Mouse (Mus musculus) cerebellum, postnatal 4 days (tissue): ENCODE results near the gene Ndufv1.

Source experiments
- DNase-seq, 2 experiments: peaks; one replicate each; pipeline ENCODE4 v3.0.0; 2022; ENCODE audit warnings: low spot score in 2 of 2, mixed read lengths in 1 of 2

The Ndufv1 gene

GRCm38 (mm10) chr19:4001752-4002151, 10.9 kb downstream of the Ndufv1 start:
- DNase-seq, result no peak

GRCm38 (mm10) chr19:4000949-4001525, 11.6 kb downstream of the Ndufv1 start:
- DNase-seq, result no peak

DNA sequence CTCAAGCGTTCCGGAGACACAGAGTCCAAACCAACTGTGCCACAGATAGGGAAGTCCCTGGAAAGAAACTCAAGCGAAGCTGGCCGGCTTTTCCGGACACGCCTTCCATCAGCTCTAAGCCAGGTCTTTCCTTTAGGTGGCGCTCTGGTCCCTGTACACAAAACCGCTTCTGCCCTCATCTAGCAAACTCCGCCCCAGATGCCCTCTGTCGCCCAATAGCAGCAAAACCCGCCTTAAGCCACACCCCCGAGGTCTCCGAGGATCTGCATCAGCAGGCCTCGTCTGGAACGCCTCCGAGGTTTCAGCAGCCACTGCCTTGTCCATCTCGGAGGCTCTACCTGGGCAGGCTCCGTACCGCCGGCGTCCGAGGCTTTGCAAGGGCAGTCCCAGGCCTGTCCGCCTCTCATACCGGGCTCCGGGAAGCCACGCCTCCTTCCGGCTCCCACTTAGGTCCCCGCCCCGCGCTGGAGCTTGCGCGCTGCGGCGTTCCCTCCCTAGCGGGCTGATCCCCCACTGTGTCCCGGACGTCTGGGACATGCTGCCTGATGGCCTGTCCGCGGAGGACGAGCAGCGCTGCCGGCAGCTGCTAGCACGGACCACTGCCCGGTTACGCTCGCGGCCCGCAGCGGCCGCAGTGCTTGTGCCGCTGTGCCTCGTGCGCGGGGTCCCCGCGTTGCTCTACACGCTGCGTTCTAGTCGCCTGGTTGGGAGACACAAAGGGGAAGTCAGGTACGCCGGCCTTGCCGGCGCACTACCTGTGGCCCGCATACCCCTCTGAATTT, 12.3 kb downstream of the Ndufv1 start, which contains the start of the genes Nudt8 and Gm49405:
Gene Nudt8 (plus strand): TSS at position 462 of the 782 bp plus-strand sequence.
Gene Gm49405 (plus strand): TSS at position 508 of the 782 bp plus-strand sequence.
- peak; percentile 82 to 91 for DNase-seq

- no peak for DNase-seq
Observed at GRCm38 (mm10) chr19:3999121-3999730, 13.4 kb downstream of the Ndufv1 start.

- DNase-seq, result no peak
Observed at GRCm38 (mm10) chr19:3998335-3998734, 14.3 kb downstream of the Ndufv1 start.

GRCm38 (mm10) chr19:3997231-3997630, 15.4 kb downstream of the Ndufv1 start:
- DNase-seq, result no peak

- no peak for DNase-seq
Observed at GRCm38 (mm10) chr19:3996747-3997146, 15.9 kb downstream of the Ndufv1 start.

DNA sequence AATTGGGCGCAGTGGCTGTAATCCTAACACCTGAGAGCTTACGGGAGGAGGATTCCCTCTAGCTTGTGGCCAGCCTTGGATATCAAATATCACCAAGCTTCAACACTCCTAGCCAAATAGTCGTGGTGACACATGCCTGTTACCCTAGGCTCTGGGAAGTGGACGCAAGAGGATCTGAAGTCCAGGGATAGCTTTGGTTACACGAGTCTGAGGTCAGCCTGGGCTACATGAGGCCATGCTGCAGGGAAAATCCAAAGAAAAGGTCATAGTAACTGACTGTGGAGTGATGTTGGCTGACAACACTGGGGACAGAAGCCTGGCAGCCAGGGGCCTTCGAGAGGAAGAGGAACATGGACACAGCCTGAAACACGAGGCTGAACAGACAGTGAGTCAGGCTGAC, 16.5 kb downstream of the Ndufv1 start:
- no peak for DNase-seq

DNA sequence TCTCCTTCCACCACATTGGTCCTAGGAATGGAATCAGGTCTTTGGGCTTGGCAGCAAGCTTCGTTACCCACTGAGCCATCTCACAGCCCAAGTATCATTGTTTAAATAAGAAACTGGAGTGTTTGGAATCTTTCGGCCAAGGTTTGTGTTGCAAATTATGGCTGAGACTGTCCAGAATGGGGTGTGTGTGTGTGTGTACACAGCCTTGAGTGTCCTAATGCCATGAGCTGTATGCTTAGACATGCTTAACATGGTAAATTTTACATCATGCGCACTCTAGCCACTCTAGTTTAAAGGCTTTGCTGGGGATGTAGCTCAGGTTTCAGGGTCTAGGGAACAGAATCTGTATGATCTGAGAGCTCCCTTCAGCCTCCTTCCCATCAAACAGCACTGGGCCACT, 17.1 kb downstream of the Ndufv1 start:
- DNase-seq, result no peak

DNA sequence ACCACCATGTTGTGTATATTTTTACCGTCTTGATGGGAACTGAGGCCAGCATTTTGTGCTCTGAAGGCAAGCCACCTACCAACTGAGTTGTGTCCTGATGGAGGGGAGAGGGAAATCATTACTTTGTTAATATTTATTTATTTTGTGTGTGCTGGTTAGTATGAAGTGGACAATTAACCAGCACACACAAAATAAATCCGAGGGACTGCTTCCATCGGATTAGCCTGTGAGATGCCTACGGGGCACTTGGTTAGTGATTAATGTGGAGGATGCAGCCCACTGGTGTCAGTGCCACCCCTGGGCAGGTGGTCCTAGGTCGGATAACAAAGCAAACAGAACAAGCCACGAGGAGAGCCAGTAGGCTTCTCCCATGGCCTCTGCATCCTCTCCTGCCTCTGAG, 17.7 kb downstream of the Ndufv1 start:
- DNase-seq, result no peak

DNA sequence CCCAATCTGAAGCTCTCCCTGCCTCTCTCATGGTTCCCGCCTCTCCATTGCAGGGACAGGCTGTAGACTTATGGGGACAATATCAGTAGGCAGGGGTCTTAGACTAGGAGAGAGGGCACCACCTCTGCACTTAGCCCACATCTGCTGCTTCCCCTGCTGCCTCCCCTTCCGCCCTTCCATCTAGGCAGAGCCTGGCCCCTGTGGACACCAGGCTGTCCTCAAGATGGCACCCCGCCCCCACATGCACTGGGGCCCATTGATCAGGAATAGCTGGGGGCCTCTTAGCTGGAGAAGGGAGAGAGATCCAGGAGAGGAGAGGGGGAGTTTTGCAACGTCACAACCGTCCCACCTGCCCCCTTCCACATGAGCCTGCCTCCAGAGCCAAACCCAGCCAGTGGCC, 20.2 kb downstream of the Ndufv1 start, which contains the start of gene Tbx10:
Gene Tbx10 (plus strand): TSS at position 337 of the 400 bp plus-strand sequence.
- DNase-seq, result no peak

GRCm38 (mm10) chr19:3991966-3992365, 20.6 kb downstream of the Ndufv1 start:
- DNase-seq, result no peak

DNA sequence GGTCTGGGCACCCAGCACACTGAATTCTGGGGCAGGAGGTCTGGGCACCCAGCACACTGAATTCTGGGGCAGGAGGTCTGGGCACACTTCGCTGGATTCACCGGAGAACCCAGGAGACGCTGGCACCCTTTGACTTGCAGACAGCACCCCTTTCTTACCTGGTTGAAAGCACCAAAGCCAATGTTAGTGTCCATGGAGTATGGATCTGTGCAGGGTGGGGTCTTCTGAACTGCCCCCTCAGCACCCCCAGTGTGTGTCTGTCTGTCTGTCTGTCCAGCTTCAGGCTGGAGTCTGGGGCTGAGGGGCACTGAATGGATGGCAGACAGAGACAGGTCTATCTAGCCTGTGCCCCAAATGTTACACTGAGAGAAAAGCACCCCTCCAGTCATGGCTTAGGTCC, 21.0 kb downstream of the Ndufv1 start:
- no peak for DNase-seq

DNA sequence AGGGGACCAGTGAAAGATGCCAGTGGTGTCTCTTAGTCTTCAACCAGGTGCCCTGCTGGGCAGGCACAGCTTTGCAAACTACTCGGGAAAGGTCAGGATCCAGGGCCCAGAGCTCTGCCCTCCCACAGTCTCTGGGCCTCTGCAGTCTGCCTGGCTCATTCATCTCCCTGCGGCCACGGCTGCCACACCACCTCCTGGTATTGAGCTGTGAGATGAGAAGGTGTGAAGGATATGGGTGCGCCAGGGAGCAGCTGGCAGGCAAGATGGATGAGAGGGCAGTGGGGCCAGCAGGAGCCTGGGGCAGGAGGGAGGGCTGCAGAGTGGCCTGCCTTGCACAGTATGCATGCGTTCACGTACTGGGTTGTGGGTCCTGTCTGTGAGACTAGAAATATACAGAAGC, 21.8 kb downstream of the Ndufv1 start:
- DNase-seq, result no peak

DNA sequence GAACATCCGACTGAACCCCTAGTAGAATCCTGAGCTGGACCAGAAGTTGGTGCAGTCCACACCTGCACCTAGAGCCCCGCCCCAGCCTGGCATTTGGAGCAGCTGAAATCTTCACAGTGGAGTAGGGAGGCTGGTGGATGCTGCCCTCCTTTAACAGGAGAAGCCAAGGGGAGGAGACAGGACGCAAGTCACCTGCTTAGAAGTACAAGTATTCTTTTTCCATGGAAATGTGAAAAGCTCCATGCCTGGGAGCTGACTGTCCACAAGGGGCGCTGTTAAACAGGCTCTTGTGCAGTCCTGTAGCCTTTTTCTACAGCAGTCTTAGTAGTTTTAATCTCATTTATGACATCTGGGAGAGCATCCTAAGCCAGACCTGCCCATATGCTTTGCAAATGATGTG, 23.9 kb downstream of the Ndufv1 start:
- no peak for DNase-seq

GRCm38 (mm10) chr19:3988066-3988465, 24.5 kb downstream of the Ndufv1 start:
- DNase-seq, result no peak

- DNase-seq, result peak in 1 of 2 experiments; percentile 32
Observed at GRCm38 (mm10) chr19:3986334-3986733, 26.3 kb downstream of the Ndufv1 start, which contains the start of gene Acy3. TSS of gene Acy3 (plus strand) at chr19:3986570.

DNA sequence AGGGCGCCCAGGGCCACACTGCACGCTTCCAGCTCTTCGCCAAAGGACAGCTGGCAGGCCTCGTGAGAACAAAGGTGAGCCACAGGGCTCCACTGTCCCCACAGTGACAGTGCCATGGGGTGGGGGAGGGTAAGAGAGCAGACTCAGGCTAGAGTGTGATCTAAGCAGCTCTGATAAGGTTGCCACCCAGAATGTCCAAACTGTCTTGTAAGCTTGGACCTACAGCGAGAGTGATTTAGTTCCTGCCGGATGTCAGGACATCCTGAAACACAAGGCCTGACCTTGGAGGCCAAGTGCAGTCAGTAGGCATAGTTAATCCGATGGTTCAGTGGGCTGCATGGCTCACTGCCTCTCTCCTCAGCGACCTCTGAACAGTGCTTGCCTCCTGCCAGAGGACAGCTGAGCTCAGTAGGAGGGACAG, 27.3 kb downstream of the Ndufv1 start:
- no peak for DNase-seq

DNA sequence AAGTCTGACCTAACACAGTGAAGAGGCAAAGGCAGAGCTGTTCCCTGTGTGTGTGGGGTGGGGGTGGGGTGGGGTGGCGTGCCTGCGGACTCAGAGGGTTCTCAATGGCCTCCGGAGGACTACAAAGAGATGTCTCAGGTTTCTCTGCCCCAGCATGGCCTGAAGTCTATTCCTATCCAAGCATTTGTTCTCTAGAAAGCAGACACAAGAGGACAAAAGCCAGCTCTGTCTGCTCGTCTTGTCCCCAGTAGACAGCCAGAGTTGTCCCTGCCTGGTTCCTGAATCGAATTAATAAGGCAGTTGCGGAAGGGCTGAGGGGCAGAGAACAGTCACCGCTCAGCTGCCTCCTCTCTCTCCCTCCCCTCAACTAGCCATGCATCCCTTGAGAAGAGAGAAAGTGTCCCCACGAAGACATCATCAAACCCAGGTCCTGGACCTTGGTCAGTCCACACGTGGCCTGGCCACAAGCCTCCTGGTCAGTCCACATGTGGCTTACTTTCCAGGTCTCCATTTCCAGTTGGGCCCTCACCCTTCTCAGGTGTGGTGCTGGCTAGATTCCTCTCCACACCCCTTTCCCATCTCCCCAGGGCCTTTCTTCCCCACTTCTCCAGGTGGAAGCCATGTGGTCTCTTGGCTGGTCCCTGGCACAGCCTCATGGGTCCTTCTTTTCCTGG, 28.9 kb downstream of the Ndufv1 start:
- DNase-seq, result no peak

DNA sequence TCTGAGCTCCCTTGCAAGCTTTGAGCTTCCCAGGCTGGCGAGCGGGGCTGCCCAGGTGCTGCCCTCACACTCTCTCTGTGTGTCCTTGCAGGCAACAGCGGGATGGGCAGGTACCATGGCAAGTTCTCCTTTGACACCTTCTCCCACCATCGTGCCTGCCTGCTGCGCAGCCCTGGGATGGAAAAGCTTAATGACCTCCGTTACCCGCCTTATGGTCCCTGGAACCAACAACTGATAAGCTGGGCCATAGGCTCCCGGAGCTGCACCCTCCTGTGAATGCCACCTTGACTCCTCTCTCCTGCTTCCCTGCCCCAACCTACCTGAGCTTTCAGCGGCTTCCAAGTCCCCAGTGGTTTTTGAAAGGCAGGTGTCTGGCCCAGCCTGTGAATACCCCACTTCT, 31.7 kb downstream of the Ndufv1 start:
- no peak for DNase-seq

GRCm38 (mm10) chr19:3980309-3980708, 32.3 kb downstream of the Ndufv1 start:
- DNase-seq, result peak in 1 of 2 experiments; percentile 75

GRCm38 (mm10) chr19:3975866-3976265, 36.7 kb downstream of the Ndufv1 start:
- no peak for DNase-seq
